Mouse (Mus musculus) thymus, adult 2 months (tissue): ENCODE data around the gene Pld1.

Experiments
- CTCF ChIP-seq: fragments of 200-500 bp; IDR thresholded peaks from 2 replicates; pipeline ENCODE4 v1.5.1; 2012; ENCODE audit warnings: mild to moderate bottlenecking, control low read depth, low read length, moderate library complexity, borderline replicate concordance; ENCODE audit not compliant: control insufficient read depth, poor library complexity, insufficient read depth; ENCODE audit errors: extremely low read depth
- POLR2A ChIP-seq: fragments of 200-500 bp; IDR thresholded peaks from 2 replicates; pipeline ENCODE4 v1.6.1; 2012; ENCODE audit warnings: mild to moderate bottlenecking, low read length, control low read depth, moderate library complexity; ENCODE audit not compliant: control insufficient read depth, poor library complexity, insufficient read depth; ENCODE audit errors: extremely low read depth

GRCm38 (mm10) chr3:28091296-28091695 is 152.8 kb downstream of the Pld1 start:
- TF ChIP-seq POLR2A (no peak), CTCF (no peak)
